Mouse (Mus musculus): ENCODE measurements around the gene Utp6. TPM values are rescaled to one million over a fixed set of nuclear protein-coding genes. Genes with fewer than 3 reads are reported as not detected.
"Not testable (repeated sequence)": the region's sequence is repeated elsewhere in the genome, so short reads cannot be mapped to it uniquely, and the experiment has no call there.

Utp6 gene
- polyA plus RNA-seq, 1 experiment from 2014 or later: 69.8 TPM

GRCm38 (mm10) chr11:79977061-79977460 is 14.9 kb upstream of the Utp6 start:
- H3K4me1 ChIP-seq; H3K36me3 ChIP-seq; H3K4me3 ChIP-seq; H3K4me2 ChIP-seq (replicated peaks); H3K27ac ChIP-seq; H3K9me3 ChIP-seq; ATAC-seq (ENCODE audit: insufficient number of reproducible peaks, insufficient read depth, low FRiP score, low TSS enrichment); H3K9ac ChIP-seq: not testable (repeated sequence)
- H3K27me3 ChIP-seq: peaks cover 24% of the 10 kb centered on the region
- 97% methylated on average over 14 of the region's 14 CpGs for whole genome bisulfite sequencing

GRCm38 (mm10) chr11:79976645-79977044 is 14.5 kb upstream of the Utp6 start:
- not testable (repeated sequence) for H3K4me1 ChIP-seq; ATAC-seq (ENCODE audit: insufficient number of reproducible peaks, insufficient read depth, low FRiP score, low TSS enrichment); H3K9ac ChIP-seq; H3K9me3 ChIP-seq; H3K36me3 ChIP-seq; H3K27ac ChIP-seq; H3K4me2 ChIP-seq (replicated peaks); H3K4me3 ChIP-seq
- H3K27me3 ChIP-seq: peaks cover 24% of the 10 kb centered on the region
- 83% methylated on average over 6 of the region's 6 CpGs for WGBS

- peaks cover 24% of the 10 kb centered on the region for H3K27me3 ChIP-seq
- no peaks in the 10 kb centered on the region for H3K9me3 ChIP-seq
- H3K4me3 ChIP-seq: no peak overlapping the region
- no peaks in the 10 kb centered on the region for H3K4me1 ChIP-seq
- no peak for ATAC-seq (ENCODE audit: insufficient number of reproducible peaks, insufficient read depth, low FRiP score, low TSS enrichment)
- no peak overlapping the region for H3K4me2 ChIP-seq (replicated peaks)
- no peak overlapping the region for H3K27ac ChIP-seq
- 96% methylated on average over 1 of the region's 1 CpGs for WGBS
- H3K36me3 ChIP-seq: no peaks in the 10 kb centered on the region
- no peak overlapping the region for H3K9ac ChIP-seq
These were observed 14.0 kb upstream of the Utp6 start for GRCm38 (mm10) chr11:79976222-79976621.

- Histone ChIP-seq H3K4me1 (no peaks in the 10 kb centered on the region), H3K27me3 (peaks cover 24% of the 10 kb centered on the region), H3K9ac (no peak overlapping the region), H3K9me3 (no peaks in the 10 kb centered on the region), H3K4me3 (no peak overlapping the region), H3K27ac (no peak overlapping the region), H3K36me3 (no peaks in the 10 kb centered on the region), H3K4me2 (replicated peaks) (no peak overlapping the region)
- ATAC-seq (ENCODE audit: insufficient number of reproducible peaks, insufficient read depth, low FRiP score, low TSS enrichment): no peak
- 73% methylated on average over 2 of the region's 2 CpGs for WGBS
These were observed 13.2 kb upstream of the Utp6 start for GRCm38 (mm10) chr11:79975377-79975776.

GRCm38 (mm10) chr11:79973626-79974476 is 11.7 kb upstream of the Utp6 start:
- Histone ChIP-seq H3K36me3 (no peaks in the 10 kb centered on the region), H3K9ac (peak overlapping the region; percentile 51), H3K27me3 (peaks cover 24% of the 10 kb centered on the region), H3K9me3 (no peaks in the 10 kb centered on the region), H3K4me3 (peak overlapping the region; percentile 49), H3K27ac (no peak overlapping the region), H3K4me2 (replicated peaks) (peak overlapping the region; percentile 84), H3K4me1 (no peaks in the 10 kb centered on the region)
- ATAC-seq (ENCODE audit: insufficient number of reproducible peaks, insufficient read depth, low FRiP score, low TSS enrichment): no peak
- WGBS: under 1% methylated on average over 41 of the region's 41 CpGs

- no peak overlapping the region for H3K27ac ChIP-seq
- peaks cover 24% of the 10 kb centered on the region for H3K27me3 ChIP-seq
- no peak overlapping the region for H3K9ac ChIP-seq
- H3K36me3 ChIP-seq: no peaks in the 10 kb centered on the region
- H3K4me1 ChIP-seq: no peaks in the 10 kb centered on the region
- 10% methylated on average over 8 of the region's 8 CpGs for whole genome bisulfite sequencing
- no peak for ATAC-seq (ENCODE audit: insufficient number of reproducible peaks, insufficient read depth, low FRiP score, low TSS enrichment)
- H3K4me2 ChIP-seq (replicated peaks): peak overlapping the region; percentile 84
- no peaks in the 10 kb centered on the region for H3K9me3 ChIP-seq
- peak overlapping the region; percentile 49 for H3K4me3 ChIP-seq
These were observed 10.9 kb upstream of the Utp6 start for GRCm38 (mm10) chr11:79973133-79973532.

- no peaks in the 10 kb centered on the region for H3K9me3 ChIP-seq
- no peak for ATAC-seq (ENCODE audit: insufficient number of reproducible peaks, insufficient read depth, low FRiP score, low TSS enrichment)
- peaks cover 3% of the 10 kb centered on the region; the same call in 1 of the 2 replicates for H3K27me3 ChIP-seq
- H3K27ac ChIP-seq: no peak overlapping the region
- H3K4me1 ChIP-seq: no peaks in the 10 kb centered on the region
- H3K4me2 ChIP-seq (replicated peaks): no peak overlapping the region
- no peaks in the 10 kb centered on the region for H3K36me3 ChIP-seq
- 83% methylated on average over 10 of the region's 10 CpGs for WGBS
- H3K4me3 ChIP-seq: no peak overlapping the region
- H3K9ac ChIP-seq: no peak overlapping the region
These were observed 5.6 kb upstream of the Utp6 start for GRCm38 (mm10) chr11:79967752-79968151.

GRCm38 (mm10) chr11:79965896-79966295 is 3.7 kb upstream of the Utp6 start:
- WGBS: 66% methylated on average over 8 of the region's 8 CpGs
- H3K36me3 ChIP-seq: no peaks in the 10 kb centered on the region
- H3K27me3 ChIP-seq: no peaks in the 10 kb centered on the region
- no peak overlapping the region for H3K27ac ChIP-seq
- no peak overlapping the region for H3K9ac ChIP-seq
- no peak overlapping the region for H3K4me3 ChIP-seq
- peaks cover 2% of the 10 kb centered on the region; the same call in 1 of the 2 replicates for H3K4me1 ChIP-seq
- H3K9me3 ChIP-seq: no peaks in the 10 kb centered on the region
- ATAC-seq (ENCODE audit: insufficient number of reproducible peaks, insufficient read depth, low FRiP score, low TSS enrichment): no peak
- no peak overlapping the region for H3K4me2 ChIP-seq (replicated peaks)

GRCm38 (mm10) chr11:79963212-79963974 is 1.2 kb upstream of the Utp6 start:
- peaks cover 15% of the 10 kb centered on the region for H3K36me3 ChIP-seq
- H3K4me1 ChIP-seq: peaks cover 5% of the 10 kb centered on the region; the same call in 1 of the 2 replicates
- no peaks in the 10 kb centered on the region for H3K27me3 ChIP-seq
- no peak overlapping the region for H3K4me3 ChIP-seq
- 72% methylated on average over 8 of the region's 8 CpGs for WGBS
- no peaks in the 10 kb centered on the region for H3K9me3 ChIP-seq
- no peak overlapping the region for H3K27ac ChIP-seq
- H3K4me2 ChIP-seq (replicated peaks): no peak overlapping the region
- no peak overlapping the region for H3K9ac ChIP-seq
- ATAC-seq (ENCODE audit: insufficient number of reproducible peaks, insufficient read depth, low FRiP score, low TSS enrichment): no peak

GRCm38 (mm10) chr11:79962877-79963183 is 640 bp upstream of the Utp6 start:
- 0 out of 2 replicates have a peak, but pooled peaks have one; percentile 23 for ATAC-seq (ENCODE audit: insufficient number of reproducible peaks, insufficient read depth, low FRiP score, low TSS enrichment)
- Histone ChIP-seq H3K27ac (no peak overlapping the region), H3K9me3 (no peaks in the 10 kb centered on the region), H3K4me2 (replicated peaks) (peak overlapping the region; percentile 64), H3K4me3 (peak overlapping the region; percentile 60), H3K9ac (no peak overlapping the region; the same call in 1 of the 2 replicates), H3K4me1 (peaks cover 5% of the 10 kb centered on the region; the same call in 1 of the 2 replicates), H3K36me3 (peaks cover 21% of the 10 kb centered on the region), H3K27me3 (no peaks in the 10 kb centered on the region)
- WGBS: 6% methylated on average over 9 of the region's 9 CpGs

GRCm38 (mm10) chr11:79961346-79962124 is 655 bp downstream of the Utp6 start:
- no peaks in the 10 kb centered on the region for H3K27me3 ChIP-seq
- peak overlapping the region; percentile 60 for H3K4me3 ChIP-seq
- peaks cover 5% of the 10 kb centered on the region; the same call in 1 of the 2 replicates for H3K4me1 ChIP-seq
- H3K27ac ChIP-seq: 0 out of 2 replicates have a peak overlapping the region, but pooled peaks have one; percentile 65
- H3K4me2 ChIP-seq (replicated peaks): peak overlapping the region; percentile 64
- peak; percentile 19; the same call in 1 of the 2 replicates for ATAC-seq (ENCODE audit: insufficient number of reproducible peaks, insufficient read depth, low FRiP score, low TSS enrichment)
- no peaks in the 10 kb centered on the region for H3K9me3 ChIP-seq
- WGBS: 6% methylated on average over 27 of the region's 27 CpGs
- H3K9ac ChIP-seq: peak overlapping the region; percentile 73
- H3K36me3 ChIP-seq: peaks cover 34% of the 10 kb centered on the region
